Mouse (Mus musculus): ENCODE measurements at regions not wholly inside any gene's neighbourhood (a gene's known extent, or its start where the extent isn't known, plus 50 kb on each side); places are given as distances from the start of the nearest gene placed in this dataset.
A peak's percentile ranks its signal among the peaks of the same experiment; 100 is the strongest.
"Not testable (repeated sequence)": the region's sequence is repeated elsewhere in the genome, so short reads cannot be mapped to it uniquely, and the experiment has no call there.

DNA sequence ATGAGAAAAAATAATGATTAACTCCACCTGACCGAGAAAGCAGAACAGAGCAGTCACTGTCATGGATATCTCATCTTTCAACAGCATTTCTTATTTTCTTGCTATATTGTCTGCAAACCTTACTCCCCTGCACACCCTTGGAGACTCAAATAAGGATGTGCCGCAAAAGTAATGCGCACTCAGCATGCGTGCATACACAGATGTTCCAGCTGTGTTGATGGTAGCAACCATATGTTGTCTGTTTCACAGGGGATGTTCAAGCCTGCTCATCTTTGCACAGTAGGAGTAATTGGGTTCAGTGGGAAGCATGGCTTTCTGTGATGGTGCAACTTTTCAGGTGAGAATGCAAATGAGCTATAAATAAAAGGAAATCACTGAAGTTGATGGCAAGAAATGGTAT is 1182.9 kb upstream of the Manea start:
- DNase-seq, result no peak

- DNase-seq, result no peak
Observed at GRCm38 (mm10) chr4:27520295-27520694, 1173.6 kb upstream of the Manea start.

DNA sequence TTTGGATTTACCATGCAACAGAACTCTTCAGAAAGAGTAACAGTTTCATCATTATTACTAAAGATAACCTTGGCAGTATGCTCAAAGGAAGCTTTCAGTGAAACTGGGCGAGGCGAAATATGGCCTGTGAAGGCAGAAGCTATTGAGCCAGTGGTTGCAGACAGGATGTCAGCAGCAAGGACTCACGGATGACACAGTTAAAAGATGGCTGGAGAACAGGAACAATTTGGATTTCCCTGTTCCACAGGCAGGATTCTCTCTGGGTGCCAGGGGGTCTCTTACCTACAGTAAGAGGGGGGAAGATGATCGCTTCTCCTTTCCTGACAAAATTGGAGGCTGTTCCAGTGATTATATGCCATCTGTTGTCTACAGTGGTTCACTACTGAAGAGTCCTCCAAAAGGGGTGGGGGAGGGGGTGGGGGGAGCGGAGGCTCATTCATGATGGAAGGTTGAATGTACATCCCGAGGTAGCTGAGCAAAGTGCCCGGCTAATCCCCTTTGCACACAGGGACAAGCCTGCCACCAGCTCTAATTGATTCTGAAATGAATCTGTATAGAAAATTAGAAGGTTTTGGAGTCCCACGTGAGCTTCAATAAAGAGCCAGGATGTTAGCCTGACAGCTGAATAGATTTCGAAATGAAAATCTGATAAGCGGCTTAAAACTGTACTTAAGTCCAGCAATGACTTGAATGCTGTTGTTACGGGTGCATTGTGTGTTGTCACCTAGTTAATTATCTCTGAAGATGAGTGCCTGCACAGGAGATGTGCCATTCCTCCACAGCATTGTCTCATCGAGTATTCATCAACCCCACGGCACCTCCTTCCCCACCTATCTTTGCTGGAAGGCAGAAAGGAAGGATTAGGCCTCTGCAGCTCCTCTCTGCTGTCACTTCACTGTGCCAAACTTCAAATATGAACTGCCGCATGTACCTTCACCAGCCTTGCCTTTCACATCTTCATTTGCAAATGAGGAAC is 1158.4 kb upstream of the Manea start:
- peak in 1 of 2 experiments; percentile 2 for DNase-seq

GRCm38 (mm10) chr4:27497926-27498325 is 1151.2 kb upstream of the Manea start:
- DNase-seq, result peak; percentile 3 to 18

DNA sequence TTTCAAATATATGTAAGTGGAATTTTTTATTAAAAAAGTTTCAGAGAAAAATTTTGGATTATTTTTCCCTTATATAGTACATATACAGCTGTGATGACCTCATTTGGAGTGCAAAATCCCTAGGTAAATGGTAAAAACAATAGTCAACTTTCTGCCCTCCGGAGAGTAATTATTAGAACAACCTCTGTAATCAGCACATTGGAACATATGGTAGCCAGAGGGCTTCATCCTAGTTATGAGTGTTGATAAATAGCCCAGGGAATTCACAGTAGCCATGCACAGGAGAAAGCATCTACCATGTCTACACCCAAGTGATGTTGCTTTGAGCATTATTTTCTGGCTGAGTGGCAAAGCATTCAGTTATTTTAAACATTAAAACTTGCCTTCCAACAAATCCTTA is 1150.6 kb upstream of the Manea start:
- no peak for DNase-seq

DNA sequence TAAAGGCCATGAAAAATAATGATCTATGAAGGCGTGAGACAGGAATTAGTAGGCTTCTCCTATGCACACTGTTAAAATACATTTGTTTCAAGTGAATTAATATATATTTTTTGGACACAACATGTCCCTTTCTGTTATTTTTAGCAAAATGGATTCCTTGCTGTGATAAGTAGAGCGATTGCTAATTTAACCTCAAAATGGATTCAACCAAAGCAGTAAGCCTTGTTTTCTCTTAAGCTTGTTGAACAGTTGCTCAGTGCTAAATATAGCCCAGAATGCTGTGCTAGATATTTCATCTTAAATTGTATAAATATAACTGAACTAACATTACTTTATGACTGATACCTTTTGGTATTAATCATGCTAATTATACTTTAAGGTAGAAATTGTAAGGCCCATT is 1144.6 kb upstream of the Manea start:
- DNase-seq, result no peak

- no peak for DNase-seq
Observed at GRCm38 (mm10) chr4:27449901-27450300, 1103.2 kb upstream of the Manea start.

GRCm38 (mm10) chr4:27446310-27446709 is 1099.6 kb upstream of the Manea start:
- no peak for DNase-seq

DNA sequence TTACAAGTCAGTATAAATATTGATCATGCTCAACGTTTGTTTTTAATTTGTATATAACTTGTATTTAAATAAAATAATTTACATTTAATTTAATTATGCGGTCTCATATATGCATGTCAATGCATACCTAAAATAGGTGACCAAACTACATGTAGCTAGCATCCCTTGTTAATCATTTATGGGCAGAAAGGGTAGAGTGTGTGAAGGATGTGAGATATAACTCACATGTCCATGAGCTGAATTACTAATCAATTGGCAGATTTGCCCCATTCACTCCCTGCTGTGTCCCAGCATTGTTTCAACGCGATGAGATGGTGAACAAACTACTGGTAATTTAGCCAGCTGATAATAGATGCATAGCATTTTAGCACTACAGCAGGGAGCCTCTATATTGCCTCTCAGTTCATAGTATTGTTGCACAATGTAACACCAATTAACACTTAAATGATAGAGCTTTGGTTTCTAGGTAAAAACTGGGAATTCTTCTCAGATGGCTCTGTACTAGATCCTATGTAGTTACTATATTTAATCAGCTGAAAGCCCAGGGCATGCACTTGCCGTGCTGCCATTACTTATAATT is 1082.6 kb upstream of the Manea start:
- no peak for DNase-seq

DNA sequence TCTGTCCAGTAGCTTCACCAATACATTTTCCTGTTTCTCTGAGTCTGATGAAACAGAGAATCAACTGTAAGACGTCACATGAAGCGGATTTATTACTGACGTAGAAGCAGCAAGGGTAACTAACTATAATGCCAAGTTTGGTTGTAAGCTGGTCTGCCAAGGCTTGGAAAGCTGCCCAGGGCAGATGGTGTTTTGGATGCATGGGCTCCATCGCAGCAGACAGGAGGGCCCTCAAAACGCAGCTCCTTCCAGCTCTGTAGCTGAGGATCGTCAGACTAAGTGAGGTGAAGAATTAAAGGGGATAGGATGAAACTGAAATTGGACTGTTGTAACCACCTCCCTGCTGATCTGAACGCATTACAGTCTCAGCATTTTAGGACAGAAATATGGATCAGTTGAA is 1079.2 kb upstream of the Manea start:
- peak; percentile 68 for DNase-seq

- no peak for DNase-seq
Observed at GRCm38 (mm10) chr4:27423846-27424245, 1077.2 kb upstream of the Manea start.

DNA sequence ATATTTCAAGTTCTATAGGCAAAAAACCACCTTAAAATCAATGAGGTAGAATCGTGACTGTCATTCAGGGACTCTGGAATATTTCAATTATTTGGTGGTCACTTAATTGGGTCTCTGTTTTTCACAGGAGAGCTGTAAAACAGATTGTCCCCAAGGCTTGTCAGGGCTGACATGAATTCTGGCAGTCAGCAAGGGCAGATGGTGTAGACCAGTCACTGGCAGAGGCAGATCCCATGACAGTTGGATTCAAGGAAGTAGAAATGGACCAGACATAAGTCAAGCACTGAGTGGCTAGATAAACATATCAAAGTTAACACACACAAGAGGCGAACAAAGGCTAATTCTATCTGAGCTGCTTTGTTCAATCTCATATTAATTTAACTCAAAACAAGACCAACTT is 1071.8 kb upstream of the Manea start:
- no peak for DNase-seq

DNA sequence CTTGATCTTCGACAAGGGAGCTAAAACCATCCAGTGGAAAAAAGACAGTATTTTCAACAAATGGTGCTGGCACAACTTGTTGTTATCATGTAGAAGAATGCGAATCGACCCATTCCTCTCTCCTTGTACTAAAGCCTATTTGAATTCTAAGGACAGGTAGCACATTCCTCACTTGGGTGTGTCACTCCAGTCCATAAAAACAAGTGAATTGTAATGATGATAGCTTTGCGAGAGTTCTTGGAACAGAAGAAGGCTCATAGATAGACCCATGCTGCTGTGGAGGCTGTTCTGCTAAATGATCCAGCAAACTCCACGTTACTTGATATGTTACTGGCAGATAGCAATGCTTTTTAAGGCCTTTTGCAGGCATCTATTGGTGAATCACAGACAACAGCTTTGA is 1038.2 kb upstream of the Manea start:
- DNase-seq, result not testable (repeated sequence)

DNA sequence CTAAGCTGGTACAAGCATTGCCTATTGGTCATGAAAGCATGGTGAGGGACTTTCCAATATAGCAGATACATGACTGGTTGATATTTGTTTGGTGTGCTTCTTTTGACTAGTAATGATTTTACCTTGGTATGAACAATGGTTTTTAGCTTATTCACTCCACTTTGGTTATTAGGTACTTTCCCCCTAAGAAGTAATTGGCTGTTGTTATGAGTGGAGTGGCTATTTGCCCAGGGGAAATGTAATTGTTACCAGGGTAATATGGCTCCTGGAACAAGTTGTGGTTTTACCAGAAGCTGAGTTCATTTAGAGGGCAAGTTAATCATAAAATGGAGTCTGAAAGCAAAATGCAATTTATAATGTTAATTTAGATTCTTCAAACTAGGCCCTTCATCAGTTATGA is 1000.2 kb upstream of the Manea start:
- DNase-seq, result no peak

- no peak for DNase-seq
Observed at GRCm38 (mm10) chr4:27333279-27333678, 986.6 kb upstream of the Manea start.

Measured in layer of hippocampus, postnatal 36 days (tissue).